Mouse (Mus musculus) liver, embryonic 13.5 days (tissue): ENCODE measurements at regions not wholly inside any gene's neighbourhood (a gene's known extent, or its start where the extent isn't known, plus 50 kb on each side); places are given as distances from the start of the nearest gene placed in this dataset.

Experiments
- ATAC-seq: fragments of 200-750 bp; cut with Nextera tagmentation; 2 replicates; pipeline ENCODE4 v1.8.0; 2017; ENCODE audit warnings: low read depth, mild to moderate bottlenecking, moderate number of reproducible peaks, moderate library complexity
- DNase-seq: peaks from one replicate; pipeline ENCODE4 v3.0.0; 2022
- H3K27ac ChIP-seq: fragments of 300-500 bp; sonication (generic); 2 replicates; pipeline ENCODE4 v1.5.1; 2015; ENCODE audit warnings: moderate library complexity, mild to moderate bottlenecking, inconsistent platforms
- H3K27me3 ChIP-seq: fragments of 300-500 bp; sonication (generic); 2 replicates; pipeline ENCODE4 v1.6.1; 2015; ENCODE audit warnings: mild to moderate bottlenecking, inconsistent platforms
- H3K36me3 ChIP-seq: fragments of 300-500 bp; sonication (generic); 2 replicates; pipeline ENCODE4 v1.6.1; 2015; ENCODE audit warnings: mild to moderate bottlenecking, inconsistent platforms
- H3K4me1 ChIP-seq: fragments of 300-500 bp; sonication (generic); replicated peaks from 2 replicates; pipeline ENCODE4 v1.6.1; 2015; ENCODE audit warnings: inconsistent platforms
- H3K4me2 ChIP-seq: fragments of 300-500 bp; sonication (generic); 2 replicates; pipeline ENCODE4 v1.6.1; 2015; ENCODE audit warnings: inconsistent platforms, mild to moderate bottlenecking, moderate library complexity
- H3K4me3 ChIP-seq: fragments of 300-500 bp; sonication (generic); replicated peaks from 2 replicates; pipeline ENCODE4 v1.5.1; 2015; ENCODE audit warnings: mild to moderate bottlenecking, inconsistent platforms
- H3K9ac ChIP-seq: fragments of 300-500 bp; sonication (generic); 2 replicates; pipeline ENCODE4 v1.6.1; 2015; ENCODE audit warnings: mild to moderate bottlenecking, inconsistent platforms
- H3K9me3 ChIP-seq: fragments of 300-500 bp; sonication (generic); replicated peaks from 2 replicates; pipeline ENCODE4 v1.6.1; 2016; ENCODE audit warnings: inconsistent platforms
- WGBS: fragments of 180-500 bp; shearing (Covaris S2); methylation state at CpG from one replicate; pipeline ENCODE4 v1.1.7; 2015; ENCODE audit not compliant: insufficient replicate concordance; 5-methylcytosine and 5-hydroxymethylcytosine counted together

DNA sequence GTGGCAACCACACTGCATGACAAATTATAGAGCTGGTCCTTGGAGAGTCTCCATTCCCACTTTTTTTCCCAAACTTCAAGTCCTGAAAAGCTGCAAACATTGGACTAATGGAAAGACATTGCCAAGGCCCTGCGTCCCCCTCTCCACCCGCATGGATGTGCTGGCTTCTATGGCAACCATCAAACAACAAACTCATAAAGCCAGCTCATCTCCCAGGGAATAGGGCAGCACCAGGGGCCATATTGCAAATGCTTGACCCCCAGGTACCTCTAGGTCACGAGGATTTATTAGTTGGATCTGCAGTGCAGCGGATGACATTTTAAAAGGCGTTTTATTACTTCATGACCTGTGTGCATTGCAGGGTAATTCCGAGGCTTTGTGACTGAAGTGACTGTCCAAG lies 324.5 kb downstream of the Fam49a start:
- no peaks in the 10 kb centered on the region for H3K9me3 ChIP-seq
- no peaks in the 10 kb centered on the region for H3K27me3 ChIP-seq
- no peak overlapping the region for H3K27ac ChIP-seq
- ATAC-seq (no peak), DNase-seq (no peak)
- 0 out of 2 replicates have a peak, but pooled peaks cover 2% of the 10 kb centered on the region for H3K4me1 ChIP-seq
- H3K4me2 ChIP-seq, result no peak overlapping the region
- no peaks in the 10 kb centered on the region for H3K36me3 ChIP-seq
- WGBS, result 78% methylated on average over 6 of the region's 6 CpGs
- H3K4me3 ChIP-seq, result no peak overlapping the region
- H3K9ac ChIP-seq, result no peak overlapping the region

DNA sequence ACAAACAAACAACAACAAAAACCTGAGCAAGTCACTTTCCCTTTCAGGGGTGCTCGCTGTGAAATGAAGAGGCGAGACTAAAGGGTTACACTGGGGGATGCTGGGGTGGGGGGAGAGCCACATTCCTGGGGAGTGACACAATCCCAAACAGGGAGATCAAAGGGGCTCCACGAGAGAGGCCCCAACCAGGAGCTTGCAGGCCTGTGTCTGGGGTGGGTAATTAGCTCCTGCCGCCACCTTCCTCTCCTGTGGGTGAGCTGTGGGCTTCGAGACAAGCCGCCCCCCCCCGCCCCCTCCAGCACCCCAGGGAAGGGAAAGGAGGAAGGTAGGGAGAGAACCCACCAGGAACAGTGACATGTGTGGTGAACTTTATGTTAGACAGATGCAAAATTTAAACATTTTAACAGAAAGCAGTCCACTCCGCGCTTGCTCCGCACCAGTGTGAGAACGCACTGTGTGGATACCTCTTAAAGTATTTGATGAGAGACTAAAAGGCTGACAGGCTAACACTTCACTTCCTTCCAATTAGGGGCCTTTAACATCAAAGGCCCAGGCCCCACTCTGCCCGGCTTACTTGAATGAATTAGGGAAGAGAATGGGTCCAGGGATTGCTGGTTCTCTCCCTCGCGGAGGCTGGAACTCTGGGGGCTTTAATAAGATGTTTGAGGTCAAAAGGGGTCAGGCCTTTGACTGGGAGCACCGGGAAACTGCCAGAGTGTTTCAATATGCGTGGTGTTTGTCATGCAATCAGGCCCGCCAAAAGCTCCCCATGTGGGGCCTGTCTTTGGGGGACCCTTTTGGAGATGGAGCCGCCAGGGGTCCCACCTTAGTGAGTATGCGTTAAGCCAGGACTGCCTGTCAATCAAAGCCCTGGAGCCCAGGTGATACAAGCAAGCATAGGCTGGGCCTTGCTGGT lies 319.6 kb downstream of the Fam49a start:
- Histone ChIP-seq H3K4me3 (no peak overlapping the region), H3K4me1 (peaks cover 12% of the 10 kb centered on the region), H3K4me2 (no peak overlapping the region), H3K9me3 (no peaks in the 10 kb centered on the region), H3K27me3 (no peaks in the 10 kb centered on the region), H3K9ac (no peak overlapping the region), H3K36me3 (no peaks in the 10 kb centered on the region), H3K27ac (no peak overlapping the region)
- no peak for DNase-seq
- 55% methylated on average over 19 of the region's 19 CpGs for WGBS
- no peak for ATAC-seq

DNA sequence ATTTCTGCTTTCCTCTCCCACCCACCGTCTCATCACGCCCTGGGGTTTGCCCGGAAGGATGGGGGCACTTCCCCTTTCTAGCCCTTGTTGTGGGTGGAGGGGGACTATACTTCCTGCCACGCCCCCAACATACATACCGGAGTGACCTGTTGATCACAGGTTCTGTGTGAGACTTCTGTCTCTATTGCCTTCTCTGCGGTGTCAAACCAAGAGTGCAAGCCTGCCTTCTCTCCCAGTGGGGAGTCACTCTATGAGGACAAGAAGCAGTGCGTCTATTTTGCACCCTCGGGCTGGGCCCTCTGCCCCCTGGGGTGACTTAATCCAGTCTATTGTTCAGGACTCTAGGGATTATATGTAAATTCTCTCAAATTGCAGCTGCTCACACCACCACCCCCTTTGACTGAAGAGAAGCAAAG lies 318.8 kb downstream of the Fam49a start:
- Histone ChIP-seq H3K27me3 (no peaks in the 10 kb centered on the region), H3K9me3 (no peaks in the 10 kb centered on the region), H3K27ac (no peak overlapping the region), H3K36me3 (no peaks in the 10 kb centered on the region), H3K4me1 (peaks cover 12% of the 10 kb centered on the region), H3K4me2 (0 out of 2 replicates have a peak overlapping the region, but pooled peaks have one; percentile 2), H3K9ac (no peak overlapping the region), H3K4me3 (no peak overlapping the region)
- ATAC-seq, result no peak
- 6% methylated on average over 8 of the region's 8 CpGs for WGBS
- no peak for DNase-seq

DNA sequence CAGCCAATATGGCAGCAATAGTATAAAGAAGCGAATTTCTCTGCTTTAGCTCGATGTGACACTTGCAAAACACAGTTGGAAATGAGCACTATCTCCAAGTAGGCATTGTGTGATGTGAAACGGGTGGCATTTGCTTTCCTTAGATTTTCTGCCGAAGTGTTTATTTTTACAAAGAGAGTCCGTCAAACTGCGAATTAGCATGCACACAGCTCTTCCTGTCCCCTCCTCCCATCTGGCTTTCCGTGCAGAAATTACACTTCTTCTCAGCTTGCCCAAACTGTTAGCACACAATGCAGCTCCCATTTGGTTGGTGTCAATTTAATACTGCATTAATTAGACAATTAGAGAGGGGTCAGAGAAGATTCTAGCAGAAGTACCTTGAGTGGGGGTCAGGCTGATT lies 316.3 kb downstream of the Fam49a start:
- Histone ChIP-seq H3K4me3 (no peak overlapping the region), H3K27me3 (no peaks in the 10 kb centered on the region), H3K36me3 (no peaks in the 10 kb centered on the region), H3K27ac (no peak overlapping the region), H3K4me2 (no peak overlapping the region), H3K4me1 (peaks cover 12% of the 10 kb centered on the region), H3K9ac (no peak overlapping the region), H3K9me3 (no peaks in the 10 kb centered on the region)
- 45% methylated on average over 7 of the region's 7 CpGs for WGBS
- DNase-seq (no peak), ATAC-seq (no peak)

GRCm38 (mm10) chr12:12570563-12571251 lies 308.8 kb downstream of the Fam49a start:
- ATAC-seq (peak; percentile 99), DNase-seq (peak; percentile 75)
- H3K4me2 ChIP-seq, result peak overlapping the region; percentile 44
- H3K4me1 ChIP-seq, result peaks cover 24% of the 10 kb centered on the region
- peak overlapping the region; percentile 85 for H3K27ac ChIP-seq
- no peaks in the 10 kb centered on the region for H3K27me3 ChIP-seq
- H3K4me3 ChIP-seq, result no peak overlapping the region
- H3K9me3 ChIP-seq, result no peaks in the 10 kb centered on the region
- no peaks in the 10 kb centered on the region for H3K36me3 ChIP-seq
- 43% methylated on average over 7 of the region's 7 CpGs for WGBS
- 0 out of 2 replicates have a peak overlapping the region, but pooled peaks have one; percentile 19 for H3K9ac ChIP-seq

DNA sequence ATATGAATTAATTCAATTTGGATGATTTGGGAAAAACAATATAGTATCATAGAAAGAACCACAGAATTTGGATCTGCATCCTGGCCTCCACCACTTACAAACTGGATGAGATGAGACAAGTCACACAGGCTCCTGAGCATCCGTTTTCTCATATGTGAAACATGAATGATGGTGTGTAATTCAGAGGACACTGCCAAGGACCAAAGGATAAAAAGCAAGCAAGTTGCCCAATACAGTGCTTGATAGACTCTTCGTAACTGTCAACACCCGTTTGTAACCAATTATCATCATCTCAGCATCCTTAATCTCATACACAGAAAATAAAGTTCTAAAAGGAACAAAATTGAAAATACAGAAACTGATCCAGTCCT lies 305.8 kb downstream of the Fam49a start:
- H3K4me1 ChIP-seq, result peaks cover 24% of the 10 kb centered on the region
- no peak overlapping the region for H3K27ac ChIP-seq
- H3K4me2 ChIP-seq, result no peak overlapping the region
- H3K4me3 ChIP-seq, result no peak overlapping the region
- H3K27me3 ChIP-seq, result no peaks in the 10 kb centered on the region
- no peak overlapping the region for H3K9ac ChIP-seq
- DNase-seq, result no peak
- WGBS, result 74% methylated on average over 3 of the region's 3 CpGs
- H3K9me3 ChIP-seq, result no peaks in the 10 kb centered on the region
- no peaks in the 10 kb centered on the region for H3K36me3 ChIP-seq
- ATAC-seq, result no peak

GRCm38 (mm10) chr12:12567058-12567733 lies 305.3 kb downstream of the Fam49a start:
- DNase-seq (no peak), ATAC-seq (no peak)
- 83% methylated on average over 7 of the region's 7 CpGs for WGBS
- Histone ChIP-seq H3K27me3 (no peaks in the 10 kb centered on the region), H3K4me2 (no peak overlapping the region), H3K4me3 (no peak overlapping the region), H3K4me1 (peaks cover 23% of the 10 kb centered on the region), H3K27ac (no peak overlapping the region), H3K9me3 (no peaks in the 10 kb centered on the region), H3K9ac (no peak overlapping the region), H3K36me3 (no peaks in the 10 kb centered on the region)

DNA sequence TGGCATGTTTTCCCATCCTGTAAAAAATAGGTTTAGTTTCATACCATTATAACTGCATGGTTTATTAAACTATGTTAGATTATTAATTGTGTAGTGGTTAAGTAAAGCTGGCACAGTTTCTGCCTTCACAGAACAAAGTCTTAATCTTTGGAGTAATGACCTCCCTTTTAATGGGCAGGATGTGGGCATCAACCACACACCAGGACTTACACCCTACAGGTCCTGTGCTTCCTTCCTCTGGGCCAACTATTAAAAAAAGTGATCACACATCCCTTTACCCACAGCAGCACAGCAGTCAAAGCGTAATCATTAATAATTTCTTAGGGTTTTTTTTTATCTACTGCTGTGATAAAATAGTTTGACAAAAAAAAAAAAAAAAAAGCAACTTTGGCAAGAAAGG lies 300.3 kb downstream of the Fam49a start:
- DNase-seq (no peak), ATAC-seq (no peak)
- no peak overlapping the region for H3K4me3 ChIP-seq
- H3K36me3 ChIP-seq, result no peaks in the 10 kb centered on the region
- H3K4me2 ChIP-seq, result no peak overlapping the region
- WGBS, result 52% methylated on average over 1 of the region's 1 CpGs
- H3K4me1 ChIP-seq, result no peaks in the 10 kb centered on the region
- H3K27ac ChIP-seq, result no peak overlapping the region
- no peaks in the 10 kb centered on the region for H3K9me3 ChIP-seq
- H3K9ac ChIP-seq, result no peak overlapping the region
- H3K27me3 ChIP-seq, result no peaks in the 10 kb centered on the region

GRCm38 (mm10) chr12:12551818-12552217 lies 289.9 kb downstream of the Fam49a start:
- H3K4me1 ChIP-seq, result no peaks in the 10 kb centered on the region

DNA sequence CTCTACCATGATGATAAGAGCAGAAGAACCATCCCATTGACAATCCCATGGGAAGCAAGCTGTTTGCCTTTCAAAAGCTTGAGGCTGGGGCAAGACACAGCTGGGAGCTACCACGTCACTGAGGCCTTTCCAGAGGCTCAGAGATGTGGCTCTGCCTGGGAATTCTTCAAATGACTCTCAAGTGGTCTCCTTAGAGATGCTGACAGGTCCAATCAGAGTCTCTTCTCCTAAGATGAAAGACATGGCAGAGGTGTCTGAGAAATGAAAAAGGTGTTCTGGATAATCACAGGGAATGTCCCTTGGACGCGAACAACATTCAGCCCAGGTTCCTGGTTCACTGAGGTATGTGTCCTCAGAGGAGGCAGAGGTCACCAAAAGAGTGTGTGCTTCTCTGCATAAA lies 287.7 kb downstream of the Fam49a start:
- no peaks in the 10 kb centered on the region for H3K36me3 ChIP-seq
- H3K9ac ChIP-seq, result no peak overlapping the region
- H3K4me2 ChIP-seq, result no peak overlapping the region
- DNase-seq (no peak), ATAC-seq (no peak)
- 75% methylated on average over 3 of the region's 3 CpGs for WGBS
- no peaks in the 10 kb centered on the region for H3K27me3 ChIP-seq
- H3K27ac ChIP-seq, result no peak overlapping the region
- H3K4me3 ChIP-seq, result no peak overlapping the region
- no peaks in the 10 kb centered on the region for H3K9me3 ChIP-seq
- no peaks in the 10 kb centered on the region for H3K4me1 ChIP-seq

More at GRCm38 (mm10) chr12:12551818-12552217, 289.9 kb downstream of the Fam49a start:
- H3K27ac ChIP-seq, result no peak overlapping the region
- DNase-seq (no peak), ATAC-seq (no peak)
- no peaks in the 10 kb centered on the region for H3K36me3 ChIP-seq
- no peak overlapping the region for H3K4me2 ChIP-seq
- no peaks in the 10 kb centered on the region for H3K9me3 ChIP-seq
- H3K27me3 ChIP-seq, result no peaks in the 10 kb centered on the region
- H3K4me3 ChIP-seq, result no peak overlapping the region
- H3K9ac ChIP-seq, result no peak overlapping the region
- WGBS, result 63% methylated on average over 5 of the region's 5 CpGs

GRCm38 (mm10) chr12:12548688-12549087 lies 286.7 kb downstream of the Fam49a start:
- Histone ChIP-seq H3K27ac (no peak overlapping the region), H3K4me1 (no peaks in the 10 kb centered on the region), H3K9me3 (no peaks in the 10 kb centered on the region), H3K27me3 (no peaks in the 10 kb centered on the region), H3K4me3 (no peak overlapping the region), H3K36me3 (no peaks in the 10 kb centered on the region), H3K9ac (0 out of 2 replicates have a peak overlapping the region, but pooled peaks have one; percentile 13), H3K4me2 (no peak overlapping the region)
- WGBS, result 60% methylated on average over 2 of the region's 2 CpGs
- DNase-seq, result no peak
- ATAC-seq, result no peak
